Mouse (Mus musculus) embryonic facial prominence, embryonic 13.5 days (tissue): ENCODE results near the gene Strip1. TPM values are rescaled to one million over a fixed set of nuclear protein-coding genes. Genes with fewer than 3 reads are reported as not detected.

Source experiments
- ATAC-seq: fragments of 200-750 bp; cut with Nextera tagmentation; 2 replicates; pipeline ENCODE4 v1.8.0; 2017; ENCODE audit warnings: low read depth; ENCODE audit not compliant: insufficient number of reproducible peaks, insufficient read depth, low FRiP score, low TSS enrichment
- H3K27ac ChIP-seq: fragments of 300-500 bp; sonication (generic); 2 replicates; pipeline ENCODE4 v1.5.1; 2015; ENCODE audit warnings: moderate library complexity, mild to moderate bottlenecking, inconsistent platforms
- H3K27me3 ChIP-seq: fragments of 300-500 bp; sonication (generic); 2 replicates; pipeline ENCODE4 v1.6.1; 2015; ENCODE audit warnings: mild to moderate bottlenecking, inconsistent platforms
- H3K36me3 ChIP-seq: fragments of 300-500 bp; sonication (generic); 2 replicates; pipeline ENCODE4 v1.6.1; 2015; ENCODE audit warnings: mild to moderate bottlenecking, inconsistent platforms
- H3K4me1 ChIP-seq: fragments of 300-500 bp; sonication (generic); 2 replicates; pipeline ENCODE4 v1.6.1; 2015; ENCODE audit warnings: inconsistent platforms
- H3K4me2 ChIP-seq: fragments of 300-500 bp; sonication (generic); 2 replicates; pipeline ENCODE4 v1.6.1; 2015; ENCODE audit warnings: moderate library complexity, mild to moderate bottlenecking, inconsistent platforms
- H3K4me3 ChIP-seq: fragments of 300-500 bp; sonication (generic); 2 replicates; pipeline ENCODE4 v1.5.1; 2015; ENCODE audit warnings: mild to moderate bottlenecking, inconsistent platforms
- H3K9ac ChIP-seq: fragments of 300-500 bp; sonication (generic); 2 replicates; pipeline ENCODE4 v1.6.1; 2015; ENCODE audit warnings: mild to moderate bottlenecking, inconsistent platforms
- H3K9me3 ChIP-seq: fragments of 300-500 bp; sonication (generic); 2 replicates; pipeline ENCODE4 v1.6.1; 2016; ENCODE audit warnings: inconsistent platforms
- WGBS: fragments of 180-500 bp; shearing (Covaris S2); methylation state at CpG from one replicate; pipeline ENCODE4 v1.1.7; 2015; ENCODE audit warnings: mixed read lengths; 5-methylcytosine and 5-hydroxymethylcytosine counted together
- polyA plus RNA-seq: library from polyadenylated mRNA; unstranded; fragments of >200 nt; fragmentation: Nextera tagmentation; extraction: Ambion mirVana; gene quantifications from 2 replicates; pipeline ENCODE4 v1.2.1, GENCODE M21; 2015

Gene Strip1
- polyA plus RNA-seq = 65.3 and 69.1 TPM in 2 replicates

DNA sequence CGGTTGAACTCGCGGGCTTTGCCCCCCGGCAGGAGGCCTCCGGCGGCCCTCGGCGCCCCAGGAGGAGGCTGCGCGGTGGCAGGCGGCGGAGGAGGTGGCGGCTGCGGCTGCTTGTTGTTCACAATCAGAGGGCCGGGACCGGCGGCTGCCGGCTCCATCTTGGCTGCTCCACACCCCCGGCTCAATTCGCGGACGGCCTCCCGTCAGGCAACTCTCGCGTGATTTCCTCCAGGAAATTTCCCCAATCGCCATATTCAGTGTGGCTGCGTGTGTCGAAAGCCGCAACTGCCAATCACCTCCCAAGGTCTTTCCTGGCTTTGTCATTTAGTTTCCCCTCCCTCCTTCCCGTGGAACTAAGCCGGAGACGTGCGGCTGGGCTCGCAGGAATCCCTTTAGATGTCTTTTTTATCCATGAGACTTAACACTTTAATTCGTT, at the start of gene Strip1:
Gene Strip1, minus strand, starts transcription at position 172 of the 436 bp plus-strand sequence.
- Histone ChIP-seq H3K27me3 (no peaks in the 10 kb centered on the region), H3K9ac (peak within 1 kb of the TSS; percentile 98), H3K4me2 (peak within 1 kb of the TSS; percentile 87), H3K27ac (peak within 1 kb of the TSS; percentile 96), H3K9me3 (no peaks in the 10 kb centered on the region), H3K4me1 (peaks cover 9% of the 10 kb centered on the region), H3K4me3 (peak within 1 kb of the TSS; percentile 99), H3K36me3 (peaks cover 23% of the 10 kb centered on the region)
- peak; percentile 91 for ATAC-seq
- WGBS = 0% methylated on average over 35 of the region's 35 CpGs

GRCm38 (mm10) chr3:107680790-107681576, 49.5 kb upstream of the Strip1 start:
- ATAC-seq = peak; percentile 67
- H3K27me3 ChIP-seq = no peaks in the 10 kb centered on the region
- no peak overlapping the region for H3K9ac ChIP-seq
- no peak overlapping the region for H3K4me3 ChIP-seq
- H3K4me2 ChIP-seq = peak overlapping the region; percentile 26
- peaks cover 15% of the 10 kb centered on the region for H3K36me3 ChIP-seq
- no peaks in the 10 kb centered on the region for H3K9me3 ChIP-seq
- H3K27ac ChIP-seq = peak overlapping the region; percentile 61
- peaks cover 43% of the 10 kb centered on the region for H3K4me1 ChIP-seq
- WGBS = 21% methylated on average over 7 of the region's 7 CpGs

- H3K4me3 ChIP-seq = no peak overlapping the region
- H3K27ac ChIP-seq = no peak overlapping the region
- no peak for ATAC-seq
- no peak overlapping the region for H3K4me2 ChIP-seq
- H3K27me3 ChIP-seq = no peaks in the 10 kb centered on the region
- no peaks in the 10 kb centered on the region for H3K9me3 ChIP-seq
- H3K4me1 ChIP-seq = no peaks in the 10 kb centered on the region
- H3K36me3 ChIP-seq = peaks cover 90% of the 10 kb centered on the region
- no peak overlapping the region for H3K9ac ChIP-seq
- 90% methylated on average over 2 of the region's 2 CpGs for WGBS
Observed at GRCm38 (mm10) chr3:107671509-107671908, 40.0 kb upstream of the Strip1 start.

DNA sequence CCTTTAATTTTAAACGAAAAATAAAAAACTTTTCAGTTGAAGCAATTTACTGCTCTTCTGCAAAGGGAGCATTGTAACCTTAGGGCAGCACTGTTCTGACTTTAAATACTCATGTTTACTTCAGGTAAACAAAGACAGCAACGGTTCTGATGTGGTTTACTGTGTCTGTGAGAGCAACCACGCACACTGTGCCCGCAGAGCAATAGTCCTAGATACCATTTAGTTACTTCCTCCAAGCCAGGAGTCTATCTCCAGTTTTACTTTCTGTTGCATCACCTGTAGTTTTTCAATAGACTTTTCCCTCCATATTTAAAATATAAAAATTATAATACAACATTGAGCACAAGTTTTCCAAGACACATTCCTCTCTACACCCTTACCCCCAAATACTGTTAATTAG, 39.0 kb upstream of the Strip1 start:
- no peak overlapping the region for H3K4me2 ChIP-seq
- no peak overlapping the region for H3K27ac ChIP-seq
- peaks cover 89% of the 10 kb centered on the region for H3K36me3 ChIP-seq
- H3K27me3 ChIP-seq = no peaks in the 10 kb centered on the region
- H3K4me3 ChIP-seq = no peak overlapping the region
- no peak overlapping the region for H3K9ac ChIP-seq
- 85% methylated on average over 4 of the region's 4 CpGs for whole genome bisulfite sequencing
- no peaks in the 10 kb centered on the region for H3K9me3 ChIP-seq
- H3K4me1 ChIP-seq = no peaks in the 10 kb centered on the region
- ATAC-seq = no peak

DNA sequence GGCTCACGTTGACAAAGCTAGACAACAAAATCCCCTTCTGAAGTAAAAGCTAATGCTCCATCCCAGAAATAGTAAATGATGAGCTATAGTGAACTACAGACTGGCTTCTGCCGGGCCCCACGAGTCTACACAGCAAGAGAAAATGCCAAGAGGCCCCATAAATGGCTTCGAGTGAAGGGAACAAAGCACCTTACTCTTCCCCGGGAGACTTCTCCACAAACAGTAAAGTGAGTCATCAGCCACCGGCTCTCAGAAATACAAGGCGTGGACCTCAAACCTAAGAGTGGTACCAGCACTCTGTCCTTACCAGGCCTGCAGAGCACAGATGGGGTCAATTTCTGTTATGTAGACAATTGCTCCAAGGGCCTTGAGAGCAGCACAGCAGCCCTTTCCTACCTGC, 37.3 kb upstream of the Strip1 start:
- H3K4me3 ChIP-seq = no peak overlapping the region
- H3K36me3 ChIP-seq = peaks cover 89% of the 10 kb centered on the region
- no peaks in the 10 kb centered on the region for H3K9me3 ChIP-seq
- no peaks in the 10 kb centered on the region for H3K27me3 ChIP-seq
- 0 out of 2 replicates have a peak overlapping the region, but pooled peaks have one; percentile 8 for H3K27ac ChIP-seq
- H3K4me1 ChIP-seq = no peaks in the 10 kb centered on the region
- 76% methylated on average over 7 of the region's 7 CpGs for WGBS
- no peak for ATAC-seq
- no peak overlapping the region for H3K4me2 ChIP-seq
- H3K9ac ChIP-seq = no peak overlapping the region

GRCm38 (mm10) chr3:107667426-107667825, 35.9 kb upstream of the Strip1 start:
- ATAC-seq = no peak
- H3K4me2 ChIP-seq = no peak overlapping the region

DNA sequence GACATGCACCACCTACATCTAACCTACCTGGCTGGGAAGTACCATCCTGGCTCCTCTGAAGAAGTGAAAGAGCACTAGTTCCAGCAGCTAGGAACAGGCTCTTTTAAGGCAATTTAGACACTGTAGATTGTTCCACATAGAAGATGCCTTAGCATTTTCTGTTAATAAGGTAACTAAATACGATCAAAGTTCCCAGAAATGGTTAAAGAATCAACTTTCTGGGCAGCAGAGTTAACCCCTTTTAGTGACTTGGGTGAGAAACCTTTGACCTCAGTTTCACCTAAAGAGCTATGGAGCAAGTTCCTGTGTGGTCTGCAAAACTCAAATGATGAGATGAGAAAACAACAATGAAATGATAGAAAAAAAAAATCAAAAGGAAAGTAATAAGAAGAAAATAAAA, 33.1 kb upstream of the Strip1 start:
- 91% methylated on average over 1 of the region's 1 CpGs for WGBS
- ATAC-seq = no peak

More at GRCm38 (mm10) chr3:107667426-107667825, 35.9 kb upstream of the Strip1 start:
- WGBS = 84% methylated on average over 6 of the region's 6 CpGs
- Histone ChIP-seq H3K4me1 (no peaks in the 10 kb centered on the region), H3K27ac (no peak overlapping the region), H3K9ac (no peak overlapping the region), H3K4me3 (no peak overlapping the region), H3K9me3 (no peaks in the 10 kb centered on the region), H3K36me3 (peaks cover 93% of the 10 kb centered on the region), H3K27me3 (no peaks in the 10 kb centered on the region)

DNA sequence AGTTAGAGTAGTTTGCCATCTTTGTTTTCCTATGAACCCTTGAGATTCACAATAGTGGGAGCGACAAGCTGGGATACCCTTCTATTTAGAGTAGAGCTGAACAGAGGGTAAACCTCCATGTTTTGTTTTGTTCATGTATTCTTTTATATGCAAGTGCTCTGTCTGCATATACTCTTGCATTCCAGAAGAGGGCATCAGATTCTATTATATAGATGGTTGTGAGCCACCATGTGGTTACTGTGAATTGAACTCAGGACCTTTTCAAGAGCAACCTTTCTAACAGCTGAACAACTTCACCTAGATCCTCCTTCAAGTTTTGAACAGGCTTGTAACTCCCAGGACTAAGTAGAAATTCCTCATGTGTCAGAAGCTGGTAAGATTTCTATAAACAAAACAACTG, 27.5 kb upstream of the Strip1 start:
- no peak overlapping the region for H3K4me3 ChIP-seq
- H3K4me1 ChIP-seq = no peaks in the 10 kb centered on the region
- peaks cover 50% of the 10 kb centered on the region for H3K36me3 ChIP-seq
- no peaks in the 10 kb centered on the region for H3K9me3 ChIP-seq
- no peak overlapping the region for H3K27ac ChIP-seq
- no peak for ATAC-seq
- WGBS = 83% methylated on average over 1 of the region's 1 CpGs
- no peak overlapping the region for H3K4me2 ChIP-seq
- no peaks in the 10 kb centered on the region for H3K27me3 ChIP-seq
- H3K9ac ChIP-seq = no peak overlapping the region

More for the DNA sequence above, 33.1 kb upstream of the Strip1 start:
- Histone ChIP-seq H3K4me3 (no peak overlapping the region), H3K9me3 (no peaks in the 10 kb centered on the region), H3K27ac (no peak overlapping the region), H3K27me3 (no peaks in the 10 kb centered on the region), H3K4me1 (no peaks in the 10 kb centered on the region), H3K36me3 (peaks cover 96% of the 10 kb centered on the region), H3K9ac (no peak overlapping the region), H3K4me2 (no peak overlapping the region)

DNA sequence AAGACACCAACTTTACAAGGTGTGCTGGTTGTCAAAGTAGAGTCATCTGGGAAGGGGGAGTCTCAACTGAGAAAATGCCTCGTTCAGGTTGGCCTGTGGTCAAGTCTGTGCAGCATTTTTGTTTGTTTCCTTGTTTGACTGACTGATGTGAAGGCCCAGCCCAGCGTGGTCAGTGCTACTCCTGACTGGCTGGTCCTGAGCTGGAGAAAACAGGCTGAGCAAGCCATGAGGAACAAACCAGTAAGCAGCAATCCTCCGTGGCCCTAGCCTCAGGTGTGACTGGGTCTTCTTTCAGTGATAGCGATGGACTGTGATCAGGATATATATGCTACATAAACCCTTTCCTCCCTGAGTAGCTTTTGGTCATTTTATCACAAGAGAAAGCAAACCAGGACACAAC, 25.4 kb upstream of the Strip1 start:
- 74% methylated on average over 4 of the region's 4 CpGs for WGBS
- H3K4me1 ChIP-seq = no peaks in the 10 kb centered on the region
- no peak overlapping the region for H3K4me2 ChIP-seq
- peaks cover 28% of the 10 kb centered on the region for H3K36me3 ChIP-seq
- no peaks in the 10 kb centered on the region for H3K27me3 ChIP-seq
- H3K9ac ChIP-seq = no peak overlapping the region
- ATAC-seq = no peak
- H3K4me3 ChIP-seq = no peak overlapping the region
- H3K27ac ChIP-seq = no peak overlapping the region
- no peaks in the 10 kb centered on the region for H3K9me3 ChIP-seq

DNA sequence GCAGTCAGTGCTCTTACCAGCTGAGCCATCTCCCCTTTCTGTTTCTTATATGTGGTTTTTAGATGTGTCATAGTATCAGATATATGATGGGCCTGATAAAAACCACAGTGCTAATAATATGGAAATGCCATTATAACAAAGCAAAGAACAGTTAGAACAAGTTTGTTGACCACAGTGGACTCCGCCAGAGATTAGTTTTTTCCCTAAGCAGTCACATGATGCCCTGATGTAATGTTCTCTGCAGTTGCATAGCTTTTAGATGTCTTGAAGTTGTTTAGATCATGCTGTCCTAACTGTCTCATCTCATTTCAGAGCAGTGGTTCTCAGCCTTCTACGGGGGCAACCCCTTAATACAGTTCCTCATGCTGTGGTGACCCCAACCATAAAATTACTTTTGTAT, 24.7 kb upstream of the Strip1 start:
- no peaks in the 10 kb centered on the region for H3K9me3 ChIP-seq
- H3K27me3 ChIP-seq = no peaks in the 10 kb centered on the region
- H3K9ac ChIP-seq = no peak overlapping the region
- no peak overlapping the region for H3K4me3 ChIP-seq
- H3K27ac ChIP-seq = no peak overlapping the region
- no peak overlapping the region for H3K4me2 ChIP-seq
- 88% methylated on average over 2 of the region's 2 CpGs for WGBS
- no peaks in the 10 kb centered on the region for H3K4me1 ChIP-seq
- no peak for ATAC-seq
- H3K36me3 ChIP-seq = peaks cover 24% of the 10 kb centered on the region

- WGBS = 70% methylated on average over 3 of the region's 3 CpGs
Observed at GRCm38 (mm10) chr3:107655491-107655890, 24.0 kb upstream of the Strip1 start.

DNA sequence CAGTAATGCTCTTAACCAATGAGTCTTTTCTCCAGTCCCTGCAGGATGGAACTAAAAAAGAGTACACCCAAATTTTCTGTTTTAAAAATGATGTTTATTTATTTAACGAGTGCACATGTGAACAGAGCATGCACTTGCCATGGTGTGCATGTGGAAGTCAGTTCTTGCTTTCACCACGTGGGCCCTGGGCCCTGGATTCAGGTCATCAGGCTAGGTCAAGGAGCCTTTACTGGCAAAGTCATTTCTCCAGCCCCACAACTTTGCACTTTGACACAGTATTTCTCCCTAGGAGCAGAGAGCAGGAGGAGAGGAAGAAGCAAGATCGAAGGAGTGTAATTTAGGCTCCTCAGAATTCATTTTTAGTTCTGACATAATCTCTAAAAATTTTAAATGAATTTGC, 23.4 kb upstream of the Strip1 start:
- Histone ChIP-seq H3K4me1 (no peaks in the 10 kb centered on the region), H3K4me3 (no peak overlapping the region), H3K27me3 (no peaks in the 10 kb centered on the region), H3K9ac (no peak overlapping the region), H3K4me2 (no peak overlapping the region), H3K9me3 (no peaks in the 10 kb centered on the region), H3K27ac (no peak overlapping the region), H3K36me3 (peaks cover 11% of the 10 kb centered on the region)
- ATAC-seq = no peak
- 82% methylated on average over 3 of the region's 3 CpGs for WGBS

More at GRCm38 (mm10) chr3:107655491-107655890, 24.0 kb upstream of the Strip1 start:
- no peak for ATAC-seq
- H3K4me2 ChIP-seq = no peak overlapping the region
- H3K27ac ChIP-seq = no peak overlapping the region
- no peaks in the 10 kb centered on the region for H3K27me3 ChIP-seq
- H3K9me3 ChIP-seq = no peaks in the 10 kb centered on the region
- no peak overlapping the region for H3K9ac ChIP-seq
- H3K4me3 ChIP-seq = no peak overlapping the region
- peaks cover 17% of the 10 kb centered on the region for H3K36me3 ChIP-seq
- no peaks in the 10 kb centered on the region for H3K4me1 ChIP-seq
